Mouse (Mus musculus) erythroblast, embryonic 14.5 days (primary cell): ENCODE data around the gene Mthfd1l.

Source experiments
- GATA1 ChIP-seq: IDR thresholded peaks from 2 replicates; pipeline ENCODE4 v1.6.1; 2012; ENCODE audit warnings: low read length, inconsistent platforms, mixed read lengths
- TAL1 ChIP-seq: IDR thresholded peaks from 3 replicates; pipeline ENCODE4 v1.6.1; 2012; ENCODE audit warnings: low read length, inconsistent platforms, mixed read lengths

DNA sequence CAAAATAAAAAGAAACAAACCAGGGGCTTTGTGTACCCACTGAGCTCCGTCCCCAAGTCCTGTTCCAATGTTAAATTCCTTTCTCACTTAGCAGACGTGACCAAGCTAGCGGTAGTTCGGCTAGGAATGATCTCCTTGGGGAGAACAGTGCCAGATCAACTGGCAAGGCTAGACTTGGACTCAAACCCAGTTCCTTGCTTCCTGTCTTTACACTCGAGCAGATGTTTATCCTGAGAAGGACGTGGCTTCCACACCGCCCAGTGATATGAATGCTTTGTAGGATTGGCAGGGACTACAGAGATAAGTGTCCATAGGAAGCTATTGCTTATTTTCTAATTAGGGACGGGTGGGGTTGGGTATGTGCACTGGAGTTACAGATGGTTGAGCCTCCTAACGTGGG, 191.8 kb downstream of the Mthfd1l start:
- TF ChIP-seq GATA1, result no peak
- no peak for TF ChIP-seq TAL1
